Mouse (Mus musculus): ENCODE data around the gene Zfp85. TPM values are rescaled to one million over a fixed set of nuclear protein-coding genes. Genes with fewer than 3 reads are reported as not detected.

Zfp85 gene
- polyA plus RNA-seq (2012; rRNA removed; ENCODE audit: low replicate concordance): not detected in 2 replicates

DNA sequence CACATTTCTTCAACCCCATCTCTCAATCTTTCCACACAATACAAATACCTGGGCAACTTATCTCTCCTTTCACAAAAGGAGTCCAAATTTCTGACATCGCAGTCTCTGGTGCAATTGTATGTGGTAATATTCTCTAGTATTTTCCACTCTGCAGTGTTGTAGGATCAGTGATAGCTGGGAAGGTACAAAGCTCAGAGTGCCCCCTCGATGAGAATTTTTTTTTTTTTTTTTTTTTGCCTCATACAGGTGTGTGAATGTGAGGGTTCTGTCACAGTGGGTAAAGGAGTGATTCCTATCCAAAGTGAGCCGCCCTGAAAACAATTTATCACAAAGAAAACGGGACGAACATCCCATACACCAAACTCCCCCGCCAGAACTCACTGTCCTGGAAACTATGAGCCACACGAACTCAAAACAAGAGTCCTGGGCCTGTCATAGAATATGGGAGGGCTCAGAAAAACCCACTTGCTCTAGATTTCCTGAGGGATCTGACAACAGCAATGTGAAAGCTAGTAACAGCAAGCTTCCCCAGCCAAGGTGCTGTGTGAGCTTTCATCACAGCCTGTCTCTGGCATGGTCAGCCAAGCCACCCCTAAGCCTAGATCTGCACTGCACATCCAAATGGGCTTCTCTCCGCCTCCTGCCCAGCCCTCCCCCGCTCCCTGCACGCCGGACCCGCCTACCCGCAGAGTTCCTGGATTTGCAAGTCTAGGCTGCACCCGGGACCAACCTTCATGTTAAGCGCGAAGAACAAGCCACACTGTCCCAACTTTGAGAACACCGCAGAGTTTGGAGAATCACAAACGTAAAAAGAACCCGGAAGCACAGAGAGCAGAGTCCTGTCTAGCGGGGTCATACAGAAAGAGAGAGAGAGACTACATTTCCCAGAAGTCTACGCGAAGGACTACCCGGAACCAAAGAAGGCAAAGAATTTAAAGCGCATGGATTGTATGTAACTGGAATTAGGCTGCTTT is at the start of gene Zfp85:
Zfp85 (minus strand) TSS at position 896 of the 974 bp plus-strand sequence.

DNA sequence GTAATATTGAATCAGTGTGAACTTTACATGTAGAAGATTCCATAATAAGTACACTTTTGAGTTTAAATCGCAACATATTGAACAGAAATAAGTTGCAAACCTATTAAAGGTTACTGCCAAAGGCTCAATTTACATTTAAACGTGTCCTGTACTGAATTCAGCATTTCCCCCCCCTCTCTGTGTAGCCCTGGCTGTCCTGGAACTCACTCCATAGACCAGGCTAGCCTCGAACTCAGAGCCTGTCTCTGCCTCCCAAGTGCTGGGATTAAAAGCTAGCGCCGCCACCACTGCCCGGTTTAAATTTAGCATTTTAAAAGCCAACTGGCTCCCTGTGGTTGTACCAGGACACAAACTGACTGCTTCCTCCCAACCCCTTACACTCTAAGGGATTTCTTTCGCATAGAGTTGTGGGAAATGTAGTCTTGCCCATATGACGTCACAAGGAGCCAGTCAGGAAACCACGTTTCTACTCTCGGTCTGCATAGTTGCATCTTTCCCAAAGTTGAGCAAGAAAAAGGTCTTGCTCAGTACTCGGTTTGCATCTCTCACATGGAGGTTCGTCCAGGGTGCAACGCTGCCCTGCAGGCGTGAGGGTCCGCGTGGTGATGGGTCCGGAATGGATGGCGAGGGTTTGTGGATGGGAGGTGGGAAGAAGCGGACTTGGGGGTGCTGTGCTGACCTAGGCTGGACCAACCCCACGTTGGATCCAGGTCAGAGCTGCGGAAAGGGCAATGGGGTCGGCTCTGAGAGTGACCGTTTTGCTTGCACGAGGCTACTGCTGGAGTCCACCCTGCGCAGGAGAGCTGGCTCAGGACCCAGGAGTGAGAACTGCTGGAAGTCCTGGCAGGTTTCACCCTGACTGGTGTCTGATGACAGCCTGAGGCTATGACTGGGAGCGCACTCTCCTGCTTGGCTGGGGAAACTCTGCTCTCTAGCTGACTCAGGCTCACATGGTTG is 24.5 kb upstream of the Zfp85 start, which contains the start of gene Zfp493:
Zfp493 (plus strand) TSS at position 429 of the 957 bp plus-strand sequence.

DNA sequence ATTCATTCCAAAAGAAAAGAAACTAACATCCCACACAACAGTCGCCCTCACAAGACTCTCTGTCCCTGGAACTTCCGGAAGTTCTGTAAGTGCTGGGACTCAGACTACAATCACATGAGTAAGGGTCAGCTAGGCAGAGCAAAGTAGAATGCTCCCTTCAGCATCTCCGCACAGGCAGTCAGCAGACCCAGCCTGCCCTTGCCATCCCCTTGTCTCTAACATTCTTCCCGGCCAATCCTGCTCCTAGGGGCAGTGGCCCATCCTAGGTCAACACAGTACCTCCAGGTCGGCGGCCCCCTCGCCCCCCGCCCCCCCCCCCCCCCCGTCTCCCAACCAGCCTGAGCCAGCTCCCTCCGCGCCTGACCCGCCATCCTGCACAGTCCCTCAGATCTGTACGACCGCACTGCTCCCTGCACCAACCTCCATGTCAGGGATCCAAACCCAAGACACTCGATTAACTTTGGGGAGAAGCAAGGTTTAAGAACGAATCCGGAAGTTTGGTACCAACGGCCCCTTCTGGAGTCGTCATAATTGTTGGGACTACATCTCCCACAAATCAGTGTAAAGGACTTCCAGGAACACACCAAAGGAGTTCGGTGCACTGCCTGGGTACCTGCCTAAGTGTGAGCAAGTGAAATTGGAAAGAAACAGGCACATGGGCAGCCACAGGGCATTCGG is 26.2 kb downstream of the Zfp85 start, which contains the start of gene Zfp65:
Zfp65 (minus strand) TSS at position 533 of the 678 bp plus-strand sequence.

Other genes starting within 250 kb of the Zfp85 start
- gene Gm26965, start 229.1 kb downstream of the Zfp85 start, polyA plus RNA-seq (2012; rRNA removed; ENCODE audit: low replicate concordance): not detected in 2 replicates
- 2.9 and 6.7 TPM in 2 replicates for gene Zfp87, start 229.1 kb downstream of the Zfp85 start, polyA plus RNA-seq (2012; rRNA removed; ENCODE audit: low replicate concordance)
- 0.06 and 0.75 TPM in 2 replicates for gene Zfp748, start 201.4 kb downstream of the Zfp85 start, polyA plus RNA-seq (2012; rRNA removed; ENCODE audit: low replicate concordance)
- 0.04 TPM in 1 of 2 replicates, not detected in the other for gene Zfp729b, start 145.5 kb downstream of the Zfp85 start, polyA plus RNA-seq (2012; rRNA removed; ENCODE audit: low replicate concordance)
- not detected in 2 replicates for gene Gm49345, start 117.5 kb downstream of the Zfp85 start, polyA plus RNA-seq (2012; rRNA removed; ENCODE audit: low replicate concordance)
- 0.09 and 0.11 TPM in 2 replicates for gene Zfp729a, start 117.4 kb downstream of the Zfp85 start, polyA plus RNA-seq (2012; rRNA removed; ENCODE audit: low replicate concordance)
- 1.0 and 1.1 TPM in 2 replicates for gene Zfp738, start 68.2 kb downstream of the Zfp85 start, polyA plus RNA-seq (2012; rRNA removed; ENCODE audit: low replicate concordance)
- 0.09 and 0.19 TPM in 2 replicates for gene Zfp65, start 26.1 kb downstream of the Zfp85 start, polyA plus RNA-seq (2012; rRNA removed; ENCODE audit: low replicate concordance)
- gene Zfp493, start 24.5 kb upstream of the Zfp85 start, polyA plus RNA-seq (2012; rRNA removed; ENCODE audit: low replicate concordance): 0.07 and 0.12 TPM in 2 replicates
- gene Zfp273, start 58.5 kb upstream of the Zfp85 start, polyA plus RNA-seq (2012; rRNA removed; ENCODE audit: low replicate concordance): not detected in 2 replicates
- not detected in 2 replicates for gene Gm10037, start 75.9 kb upstream of the Zfp85 start, polyA plus RNA-seq (2012; rRNA removed; ENCODE audit: low replicate concordance)
- gene BC048507, start 108.1 kb upstream of the Zfp85 start, polyA plus RNA-seq (2012; rRNA removed; ENCODE audit: low replicate concordance): not detected in 2 replicates